Mouse (Mus musculus): ENCODE measurements around the gene Ppp1r3a.
"Not testable (repeated sequence)": the region's sequence is repeated elsewhere in the genome, so short reads cannot be mapped to it uniquely, and the experiment has no call there.

Gene Ppp1r3a

DNA sequence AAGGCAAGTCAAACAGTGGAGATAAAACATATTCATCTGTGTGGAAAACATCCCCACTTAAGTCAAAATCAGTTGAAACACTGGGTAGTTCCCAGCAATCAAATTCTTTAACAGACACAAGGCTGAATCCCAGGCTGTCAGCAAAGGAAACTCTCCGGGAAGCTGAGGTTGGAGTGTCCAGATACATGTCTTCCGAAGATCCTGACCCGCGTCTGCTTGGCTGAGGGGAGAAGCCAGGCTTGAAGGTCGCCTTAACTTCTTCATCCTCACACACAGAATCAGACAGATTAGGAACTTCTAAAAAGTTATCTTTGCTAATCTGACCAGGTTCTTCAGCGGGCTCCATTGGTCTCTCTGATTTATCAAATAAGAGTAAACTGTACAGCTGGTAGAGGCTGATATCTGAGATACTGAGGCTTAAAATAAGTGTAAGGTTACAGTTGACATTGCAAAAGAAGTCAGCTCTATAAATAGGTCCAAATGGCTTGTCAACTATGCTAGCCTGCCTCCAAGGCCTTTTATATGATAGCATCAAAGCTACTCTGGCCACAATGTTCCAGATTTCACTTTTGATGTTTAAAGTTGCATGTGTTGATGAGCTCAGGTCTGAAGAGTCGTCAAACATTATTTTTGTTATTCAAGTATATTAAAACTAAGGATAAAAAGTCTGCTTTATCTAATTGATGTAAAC lies at the start of gene Ppp1r3a:
Gene Ppp1r3a, minus strand, starts transcription at position 374 of the 691 bp plus-strand sequence.
- no peak for DNase-seq (ENCODE audit: low spot score)

DNA sequence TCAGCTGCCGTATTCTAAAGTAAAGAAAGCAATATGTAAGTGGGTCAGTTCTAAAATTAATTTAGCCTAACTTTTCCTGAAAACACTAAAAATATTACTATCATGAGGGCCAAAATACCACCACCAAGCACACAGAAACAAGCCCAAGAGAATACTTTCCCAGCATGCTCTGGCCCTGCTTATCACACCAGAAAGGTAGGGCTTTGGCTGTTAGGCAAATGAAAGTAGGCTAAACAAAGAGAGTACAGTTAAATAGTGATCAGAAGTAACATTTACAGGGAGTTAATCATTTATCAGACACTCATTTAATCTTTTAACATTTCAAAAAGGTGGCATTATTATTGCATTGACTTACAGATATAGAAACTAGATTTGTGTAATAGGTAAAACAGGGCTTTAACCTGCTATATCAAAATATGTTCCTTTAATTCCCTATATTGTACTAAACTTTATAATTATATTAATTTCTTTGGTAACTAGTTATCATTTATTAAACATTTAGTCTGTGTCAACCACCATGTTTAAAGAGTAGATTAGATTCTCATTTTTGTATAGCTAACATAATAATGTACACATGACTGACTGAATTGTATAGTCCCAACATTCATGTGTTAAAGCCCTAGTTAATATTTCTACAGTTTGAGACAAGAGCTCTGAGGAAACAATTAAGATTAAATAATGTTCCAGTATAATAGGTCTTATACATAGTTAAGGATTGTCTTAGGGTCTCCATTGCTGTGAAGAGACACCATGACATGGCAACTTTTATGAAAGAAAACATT lies 32.3 kb upstream of the Ppp1r3a start:
- no peak for DNase-seq (ENCODE audit: low spot score)

DNA sequence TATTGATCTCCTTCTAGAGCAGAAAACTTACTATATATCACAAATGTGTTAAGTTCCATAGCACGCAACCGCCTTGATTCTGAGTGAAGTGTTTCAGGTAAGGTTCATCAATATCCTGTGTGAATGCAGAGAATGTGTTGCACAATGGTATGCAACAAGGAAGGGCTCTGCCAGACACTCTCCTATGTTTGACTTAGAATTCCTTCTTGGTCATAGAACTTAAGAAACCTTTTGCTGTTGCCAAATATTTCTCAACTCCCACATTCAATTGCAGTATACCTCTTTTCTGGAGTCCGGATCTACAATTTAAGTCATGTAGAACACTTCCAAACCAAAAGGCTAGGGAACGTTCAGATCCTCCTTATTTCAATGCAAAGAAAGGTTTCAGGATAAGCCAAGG lies 22.8 kb upstream of the Ppp1r3a start:
- no peak for DNase-seq (ENCODE audit: low spot score)

DNA sequence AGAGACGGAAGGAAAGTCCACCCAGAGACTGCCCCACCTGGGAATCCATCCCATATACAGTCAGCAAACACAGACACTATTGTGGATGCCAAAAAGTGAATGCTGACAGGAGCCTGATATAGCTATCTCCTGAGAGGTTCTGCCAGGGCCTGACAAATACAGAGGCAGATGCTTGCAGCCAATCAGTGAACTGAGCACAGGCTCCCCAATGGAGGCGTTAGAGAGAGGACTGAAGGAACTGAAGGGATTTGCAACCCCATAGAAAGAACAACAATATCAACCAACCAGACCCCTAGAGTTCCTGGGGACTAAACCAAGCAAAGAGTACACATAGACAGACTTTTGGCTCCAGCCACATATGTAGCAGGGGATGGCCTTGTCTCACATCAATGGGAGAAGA lies 16.6 kb upstream of the Ppp1r3a start:
- DNase-seq (ENCODE audit: low spot score): no peak

DNA sequence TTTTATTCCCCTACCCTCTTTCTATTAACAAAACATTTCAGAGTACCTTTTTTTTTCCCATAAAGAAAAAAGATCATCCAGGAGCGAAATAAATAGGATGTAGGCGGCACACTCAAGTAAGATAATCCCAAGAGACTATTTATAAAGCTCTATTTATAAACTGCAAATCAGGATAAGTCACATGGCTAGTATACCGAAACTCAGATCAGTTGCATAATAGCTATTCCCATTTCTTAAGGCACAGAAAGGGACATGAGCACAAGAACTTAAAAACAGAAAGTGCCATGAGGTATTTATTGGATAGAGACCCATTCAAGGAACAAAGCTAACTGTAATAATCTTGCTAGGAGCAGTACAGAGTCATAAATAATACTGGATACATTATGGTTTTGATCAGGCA lies 2.4 kb upstream of the Ppp1r3a start:
- DNase-seq (ENCODE audit: low spot score): no peak

DNA sequence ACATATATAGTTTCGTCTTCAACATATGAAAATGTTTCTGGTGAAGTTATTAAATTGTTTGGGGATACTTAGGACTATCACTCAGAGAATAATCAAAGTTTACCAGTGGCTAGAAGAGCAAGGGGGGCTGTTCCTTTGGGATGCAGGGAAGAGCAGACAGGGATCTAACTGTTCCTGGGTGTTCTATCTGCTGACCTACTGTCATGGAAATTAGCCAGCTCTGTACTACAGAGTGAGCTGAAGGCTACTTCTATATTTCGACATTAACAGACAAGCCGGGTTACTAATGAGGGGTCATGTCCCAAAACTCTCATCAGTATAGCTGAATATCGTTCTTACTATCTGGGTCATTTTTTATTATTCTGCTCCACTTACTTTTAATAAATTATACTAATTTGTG lies 1.6 kb downstream of the Ppp1r3a start:
- DNase-seq (ENCODE audit: low spot score): no peak

DNA sequence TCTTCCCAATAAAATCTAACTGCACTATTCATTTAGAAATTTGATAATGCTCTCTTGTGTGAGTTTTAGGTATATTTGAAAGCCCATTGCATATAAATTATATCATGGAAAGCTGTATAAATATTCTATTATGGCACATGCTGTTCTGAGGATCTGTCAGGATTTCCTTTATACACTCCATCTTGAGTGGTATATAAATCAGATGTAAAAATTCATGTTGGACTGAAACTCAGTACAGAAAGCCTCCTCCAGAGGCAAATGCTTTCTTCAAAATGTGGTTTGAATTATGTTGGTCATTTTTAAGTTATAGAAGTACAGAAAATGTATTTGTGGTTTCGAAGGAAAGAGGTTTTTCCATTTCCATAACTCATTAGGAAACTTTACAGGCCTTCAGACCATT lies 2.9 kb downstream of the Ppp1r3a start:
- no peak for DNase-seq (ENCODE audit: low spot score)

DNA sequence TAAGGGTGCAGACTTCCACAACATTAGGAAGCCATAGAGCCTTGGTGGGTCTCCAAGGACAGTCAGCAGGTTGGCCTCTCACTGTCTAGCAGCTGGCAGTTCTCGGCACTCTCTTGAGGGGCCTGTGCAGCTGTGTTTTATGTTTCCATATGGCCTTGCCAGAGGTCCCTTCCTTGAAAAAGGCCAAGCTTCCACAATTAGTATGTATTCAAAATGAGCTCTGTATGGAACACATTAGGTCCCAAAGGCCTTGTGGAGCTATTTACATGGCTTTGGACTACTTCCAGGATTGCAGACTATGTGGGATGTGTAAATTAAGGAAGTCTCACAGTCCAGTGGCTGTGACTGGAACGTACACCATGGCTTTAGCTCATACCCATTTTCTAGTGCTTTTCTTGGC lies 8.1 kb downstream of the Ppp1r3a start:
- DNase-seq (ENCODE audit: low spot score): no peak

DNA sequence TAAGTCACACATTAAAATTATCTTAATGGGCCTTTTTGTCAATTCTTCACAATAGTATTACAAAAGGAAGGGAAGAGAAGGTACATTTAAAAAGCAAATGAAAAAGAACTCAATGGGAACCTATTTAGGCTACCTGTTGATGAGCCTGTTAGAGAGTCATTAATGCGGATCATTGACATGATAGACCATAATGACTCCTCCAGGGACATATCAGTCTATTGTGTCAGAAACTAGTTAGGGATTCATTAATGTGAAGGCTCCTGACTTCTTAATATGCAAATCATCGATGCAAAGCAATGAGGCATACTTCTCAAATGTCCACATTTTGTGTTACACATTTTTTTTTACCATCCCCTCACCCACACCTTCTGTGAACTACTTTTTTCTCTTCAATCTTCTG lies 19.1 kb downstream of the Ppp1r3a start:
- DNase-seq (ENCODE audit: low spot score): no peak

GRCm38 (mm10) chr6:14731011-14731410 lies 24.1 kb downstream of the Ppp1r3a start:
- no peak for DNase-seq (ENCODE audit: low spot score)

DNA sequence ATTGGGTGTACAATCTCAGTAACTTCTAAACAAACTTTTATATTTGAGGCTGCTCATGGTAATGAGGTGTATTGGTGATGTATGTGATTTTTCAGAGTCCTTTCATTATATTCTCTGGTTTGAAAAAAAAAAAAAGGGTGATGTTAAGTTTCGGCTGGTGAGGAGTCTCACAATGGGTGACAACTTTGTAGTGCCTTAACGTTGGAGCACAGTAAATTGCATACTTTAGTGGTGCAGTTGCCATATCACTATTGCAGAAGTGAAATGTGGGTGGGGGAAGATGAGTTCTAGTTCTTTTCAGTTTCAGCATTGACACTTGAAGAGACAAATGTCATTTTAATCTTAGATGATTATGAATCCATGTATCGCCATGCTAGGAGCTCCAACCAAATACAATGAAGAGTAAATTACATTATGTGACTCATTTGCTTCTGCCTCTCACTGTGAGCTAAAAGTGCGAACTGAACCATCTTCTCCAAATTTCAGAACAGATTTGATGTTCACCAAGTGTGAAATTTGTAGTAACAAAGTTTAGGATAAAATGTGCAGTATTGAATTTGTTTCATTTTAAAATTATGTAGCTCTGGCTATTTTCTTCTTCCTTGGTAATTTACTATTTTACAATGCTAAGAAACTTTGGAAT lies 34.2 kb downstream of the Ppp1r3a start:
- DNase-seq (ENCODE audit: low spot score): no peak

DNA sequence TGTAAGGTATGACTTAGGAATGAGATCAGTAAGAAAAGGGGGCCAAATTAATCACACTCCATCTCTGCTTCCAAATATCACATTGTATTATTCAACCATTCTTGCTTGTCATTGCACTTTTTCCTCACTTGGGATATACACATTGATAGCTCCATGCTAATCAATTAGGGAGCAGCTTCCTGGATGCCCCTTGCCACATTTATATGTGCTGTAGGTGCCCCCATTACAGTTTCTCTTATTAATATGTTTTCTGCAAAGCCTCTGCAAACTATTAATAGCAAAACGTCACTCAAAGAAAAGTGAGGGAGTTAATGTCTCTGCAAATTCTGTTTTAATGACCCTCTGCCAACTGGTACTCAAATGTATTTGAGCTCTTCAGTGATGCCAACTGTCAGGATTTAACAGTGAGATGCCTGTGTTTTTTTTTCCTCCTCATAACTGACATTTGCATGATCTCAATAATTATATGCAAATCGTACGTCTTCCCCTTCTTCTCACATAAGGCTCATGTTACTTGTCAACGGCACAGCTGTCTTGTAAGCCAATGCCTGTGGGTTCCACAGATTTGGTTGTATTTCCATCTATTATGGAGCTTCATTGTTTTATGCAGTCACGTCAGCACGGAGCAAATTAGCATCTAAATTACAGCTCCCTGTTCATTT lies 34.8 kb downstream of the Ppp1r3a start:
- DNase-seq (ENCODE audit: low spot score): no peak

DNA sequence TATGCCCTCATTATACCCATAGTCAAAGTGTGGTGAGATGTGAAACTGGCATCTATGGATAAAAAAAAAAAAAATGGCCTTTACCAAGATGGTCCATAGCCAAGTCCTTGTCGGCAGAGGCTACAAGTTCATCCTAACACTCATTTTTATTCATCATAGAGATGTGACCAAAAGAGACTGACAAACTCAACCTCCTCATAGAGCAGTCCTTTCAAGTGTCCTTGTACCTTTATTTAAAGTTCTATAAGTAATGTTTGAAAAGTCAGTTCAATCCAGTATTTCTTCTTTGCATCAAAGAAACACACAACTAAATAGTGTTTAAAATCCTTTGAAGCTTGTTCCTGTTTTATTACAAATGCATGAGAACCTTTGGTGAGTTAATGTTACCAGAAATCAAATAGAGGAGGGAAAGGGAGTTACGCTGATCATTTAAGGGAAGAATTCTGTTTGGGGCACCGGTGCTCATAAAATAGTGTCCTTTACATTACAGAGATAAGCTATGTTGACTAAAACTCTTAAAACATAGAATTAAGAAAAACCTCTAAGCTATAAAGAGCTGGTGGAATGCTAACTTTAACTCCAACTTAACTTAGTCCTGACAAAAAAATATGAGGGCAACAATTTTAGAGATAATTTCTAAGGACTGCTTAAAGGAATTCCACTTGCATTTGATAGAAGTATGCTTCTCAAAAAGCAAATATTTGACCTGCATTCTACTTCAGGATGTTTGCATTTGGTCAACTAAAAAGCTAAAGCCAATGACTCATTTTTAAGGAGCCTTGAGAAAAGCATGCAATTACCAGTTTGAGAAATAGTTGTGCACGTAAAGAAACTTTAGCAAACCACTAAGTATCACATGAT lies 39.7 kb downstream of the Ppp1r3a start:
- DNase-seq (ENCODE audit: low spot score): no peak

GRCm38 (mm10) chr6:14712146-14712545 lies 42.9 kb downstream of the Ppp1r3a start:
- no peak for DNase-seq (ENCODE audit: low spot score)

DNA sequence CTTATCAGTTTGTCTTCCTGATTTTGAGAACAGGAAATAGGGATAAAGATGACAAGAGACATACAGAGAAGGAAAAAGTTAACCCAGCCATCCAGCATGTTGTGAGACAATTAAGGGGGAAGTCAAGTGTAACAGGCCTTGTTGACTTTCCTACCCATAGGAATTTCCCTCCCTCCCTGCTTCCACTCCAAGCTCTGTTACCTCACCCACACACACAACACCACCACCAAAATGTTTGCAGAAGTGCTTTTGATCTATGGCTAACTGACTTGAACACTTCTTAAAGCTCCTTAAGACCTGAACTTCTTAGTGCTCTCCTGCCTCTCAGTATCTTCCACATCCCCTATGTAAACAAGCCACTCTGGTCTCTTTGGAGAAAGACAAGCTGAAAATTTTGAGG lies 55.0 kb downstream of the Ppp1r3a start:
- no peak for DNase-seq (ENCODE audit: low spot score)

GRCm38 (mm10) chr6:14679231-14679887 lies 75.7 kb downstream of the Ppp1r3a start:
- DNase-seq (ENCODE audit: low spot score): not testable (repeated sequence)

DNA sequence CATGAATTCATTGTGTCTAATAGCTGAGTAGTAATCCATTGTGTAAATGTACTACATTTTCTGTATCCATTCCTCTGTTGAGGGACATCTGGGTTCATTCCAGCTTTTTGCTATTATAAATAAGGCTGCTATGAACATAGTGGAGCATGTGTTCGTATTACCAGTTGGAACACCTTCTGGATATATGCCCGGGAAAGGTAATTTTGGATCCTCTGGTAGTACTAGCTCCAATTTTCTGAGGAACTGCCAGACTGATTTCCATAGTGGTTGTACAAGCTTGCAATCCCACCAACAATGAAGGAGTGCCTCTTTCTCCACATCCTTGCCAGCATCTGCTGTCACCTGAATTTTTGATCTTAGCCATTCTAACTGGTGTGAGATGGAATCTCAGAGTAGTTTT lies 86.1 kb downstream of the Ppp1r3a start:
- not testable (repeated sequence) for DNase-seq (ENCODE audit: low spot score)

GRCm38 (mm10) chr6:14667651-14668050 lies 87.4 kb downstream of the Ppp1r3a start:
- not testable (repeated sequence) for DNase-seq (ENCODE audit: low spot score)

Measured in MN1 (cell line).